Mouse (Mus musculus): Measurements from ENCODE around the gene Ccna1.
A peak's percentile ranks its signal among the peaks of the same experiment; 100 is the strongest.

The Ccna1 gene

DNA sequence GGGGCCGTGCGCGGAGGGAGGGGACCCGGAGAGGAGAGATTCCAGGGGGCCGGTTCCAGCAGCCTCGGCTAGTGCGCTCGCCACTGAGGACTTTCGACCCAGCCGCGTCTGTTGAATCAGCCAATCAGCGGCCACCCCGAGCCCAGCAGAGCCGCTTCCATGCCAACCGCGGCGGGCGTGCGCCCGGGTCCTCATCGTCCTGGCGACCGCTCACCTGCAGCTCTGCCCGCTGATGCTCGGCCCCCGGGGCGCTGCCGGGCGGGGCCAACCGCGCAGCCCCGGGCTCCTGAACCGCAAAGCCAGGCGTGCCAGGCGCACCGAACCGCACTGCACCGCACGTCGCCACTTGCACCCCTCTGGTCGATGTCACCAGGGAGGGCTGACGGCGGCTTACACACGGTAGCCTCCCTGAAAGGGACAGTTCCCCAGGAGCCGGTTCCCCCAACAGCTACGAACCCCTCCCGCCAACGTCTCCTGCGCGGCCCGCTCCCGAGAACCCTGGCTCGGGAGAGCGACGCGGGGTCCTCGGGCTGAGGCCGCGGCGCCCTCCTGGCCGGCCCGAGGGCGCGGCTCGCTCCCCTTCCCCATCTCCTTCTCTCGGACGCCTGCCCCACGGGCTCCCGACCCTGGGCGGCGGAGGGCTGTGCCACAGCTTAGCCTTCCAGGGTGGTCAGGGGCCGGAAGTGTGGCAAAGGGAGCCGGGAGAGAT is at the start of gene Ccna1:
TSS of gene Ccna1 (minus strand) at position 464 of the 709 bp plus-strand sequence.
- DNase-seq: peak; percentile 69 to 77

DNA sequence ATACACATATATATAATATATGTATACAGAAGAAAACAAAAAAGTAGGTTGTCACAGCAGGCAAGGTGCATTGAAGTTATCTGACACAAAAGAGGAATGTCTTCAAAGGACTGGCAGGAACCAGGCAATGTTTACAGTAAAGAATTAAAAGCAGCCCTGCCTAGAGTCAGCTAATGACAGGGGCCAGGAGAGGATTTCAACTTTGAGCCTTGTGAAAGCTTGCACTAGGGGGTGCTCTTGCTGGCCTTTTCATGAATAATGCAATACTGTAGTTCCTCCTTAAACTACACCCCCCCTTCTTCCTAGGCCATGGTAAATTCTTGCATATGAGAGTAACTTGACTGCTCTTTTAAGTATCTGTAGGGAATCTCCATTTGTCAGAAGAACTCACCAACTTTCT is 45.8 kb upstream of the Ccna1 start:
- no peak for DNase-seq

DNA sequence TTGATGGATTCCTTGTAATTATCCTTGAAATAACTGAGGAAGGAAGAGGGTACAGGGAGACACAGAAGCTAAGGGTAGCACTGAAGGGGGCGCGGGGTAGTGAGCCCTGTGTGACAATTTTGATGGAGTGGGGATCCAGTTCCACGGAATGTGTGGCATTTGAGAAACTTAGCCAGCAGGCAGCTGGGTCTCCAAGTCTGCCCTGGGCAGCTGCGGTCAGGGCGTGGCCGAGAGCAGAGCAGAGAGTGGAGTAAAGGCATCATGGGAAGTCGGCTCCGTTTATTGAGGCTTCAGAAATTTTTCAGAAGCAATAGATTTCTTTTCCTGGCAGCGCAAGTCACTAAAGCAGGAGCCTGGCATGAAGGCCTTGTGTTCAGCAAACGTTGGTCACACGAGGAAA is 43.7 kb upstream of the Ccna1 start:
- DNase-seq: no peak

DNA sequence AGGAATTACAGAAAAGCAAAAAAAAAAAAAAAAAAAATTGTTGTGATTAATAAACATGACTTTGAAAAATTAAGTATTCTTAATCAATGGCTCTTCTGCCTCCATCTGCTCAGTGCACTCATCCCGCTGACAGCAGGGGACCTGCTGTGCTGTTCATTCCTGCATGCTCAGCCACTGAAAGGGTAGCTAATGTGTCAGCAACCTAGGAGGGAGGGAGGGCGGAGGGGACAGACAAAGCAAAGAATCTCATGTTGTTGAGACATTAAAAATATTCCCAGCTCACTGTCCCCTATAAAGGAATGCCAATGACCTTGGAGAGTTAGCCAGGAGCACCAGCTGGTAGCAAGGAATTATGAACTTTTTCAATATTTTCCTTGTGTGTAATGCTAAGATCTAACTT is 42.7 kb upstream of the Ccna1 start:
- peak in 1 of 2 experiments; percentile 42 for DNase-seq

DNA sequence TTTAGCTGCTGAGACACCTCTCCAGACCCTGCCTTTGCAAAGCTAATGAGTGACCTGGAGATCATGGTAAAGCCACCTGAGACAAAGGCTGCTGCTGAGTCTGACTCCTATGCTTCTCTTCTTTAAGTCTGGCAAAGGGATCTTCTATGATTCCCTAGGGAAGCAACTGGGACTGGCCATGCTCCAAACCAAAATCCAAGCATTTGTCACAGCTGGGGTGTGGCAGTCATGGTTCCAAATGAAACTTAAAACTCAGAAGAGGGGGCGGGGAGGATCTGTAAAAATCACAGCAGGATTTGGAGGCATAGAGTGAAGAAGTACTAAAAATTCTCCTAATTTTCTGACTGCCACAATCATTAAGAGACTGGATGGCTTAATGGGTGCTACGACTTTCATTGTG is 41.9 kb upstream of the Ccna1 start:
- no peak for DNase-seq

DNA sequence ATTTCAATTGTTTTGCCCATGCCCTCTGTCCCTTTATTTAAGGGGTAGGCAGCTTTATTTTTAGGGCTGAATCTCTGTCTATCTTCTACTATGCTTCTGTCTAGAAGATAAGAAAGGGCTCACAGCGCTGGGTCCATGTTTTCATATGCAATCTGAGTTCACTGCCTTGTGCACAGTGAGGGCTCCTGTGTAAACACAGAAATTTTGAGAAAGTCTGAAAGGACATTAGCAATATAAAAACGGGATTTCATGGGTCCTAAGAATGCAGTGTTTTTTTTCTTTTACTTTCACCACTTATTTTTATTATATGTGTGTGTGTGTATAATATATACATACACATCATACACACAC is 41.3 kb upstream of the Ccna1 start:
- DNase-seq: no peak

DNA sequence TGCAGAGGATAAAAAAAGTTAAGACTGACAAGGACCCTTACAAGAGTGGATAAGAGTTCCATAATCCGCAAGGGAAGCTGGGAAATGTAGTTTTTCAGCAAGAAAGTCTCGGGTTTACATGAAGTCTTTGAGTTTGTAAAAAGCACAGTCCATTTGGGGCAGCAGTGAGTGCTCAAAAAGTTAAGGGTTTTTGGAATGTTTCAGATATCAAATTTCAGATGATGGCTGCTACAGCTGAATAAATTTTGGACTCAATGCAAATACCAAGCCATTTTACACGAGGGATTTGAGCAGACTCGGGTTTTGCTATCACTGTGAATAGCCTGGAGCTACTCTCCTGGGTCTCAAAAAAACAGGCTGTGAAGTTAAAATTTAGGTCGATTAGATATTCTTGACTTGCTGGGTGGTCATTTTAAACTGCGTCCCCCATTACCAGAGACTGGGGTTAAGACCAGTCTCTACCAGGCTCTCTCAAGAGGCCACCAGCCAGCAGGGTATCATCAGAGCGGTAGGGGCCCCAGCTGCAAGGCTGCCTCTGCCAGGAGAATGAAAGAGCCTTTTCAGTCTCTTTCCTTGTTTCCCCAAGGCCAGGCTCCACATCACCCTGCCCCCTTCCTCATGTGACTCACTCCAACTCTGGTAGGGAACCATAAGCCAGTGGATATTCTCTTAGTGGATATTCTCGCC is 40.8 kb upstream of the Ccna1 start:
- peak in 1 of 2 experiments; percentile 33 for DNase-seq

DNA sequence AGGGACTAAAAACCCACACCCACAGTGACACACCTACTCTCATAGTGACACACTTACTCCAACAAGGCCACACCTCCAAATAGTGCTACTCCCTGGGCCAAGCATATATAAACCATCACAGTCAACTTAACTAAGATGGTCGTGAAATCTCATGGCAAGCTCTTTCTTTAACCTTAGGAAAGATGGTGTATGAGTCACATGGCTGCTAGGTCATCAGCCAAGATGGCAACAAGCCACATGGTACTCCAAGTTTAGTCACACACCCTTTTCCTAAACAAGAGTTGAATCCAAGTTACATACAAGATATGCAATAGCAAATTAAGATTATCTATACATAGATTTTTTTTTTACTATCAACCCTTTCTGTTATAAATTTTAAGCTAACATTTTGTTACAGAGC is 37.9 kb upstream of the Ccna1 start:
- no peak for DNase-seq

DNA sequence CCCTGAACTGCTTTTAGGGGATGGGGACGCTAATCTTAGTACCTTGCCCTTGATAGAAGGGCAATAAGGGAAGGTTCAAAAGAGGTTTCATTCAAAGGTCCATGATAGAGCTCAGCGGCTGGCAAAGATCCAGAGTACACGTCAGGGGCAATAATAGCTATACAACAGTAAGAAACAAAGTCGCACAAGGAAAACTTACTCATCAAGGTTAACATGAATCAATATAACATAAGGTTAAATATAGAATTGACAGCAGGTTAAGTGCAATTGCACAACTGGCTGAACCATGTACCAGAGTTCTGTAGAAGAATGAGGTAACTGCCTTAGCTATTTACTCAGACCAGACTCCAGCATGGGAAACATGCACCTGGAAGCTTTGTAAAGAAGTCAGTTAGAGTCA is 34.0 kb upstream of the Ccna1 start:
- DNase-seq: no peak

DNA sequence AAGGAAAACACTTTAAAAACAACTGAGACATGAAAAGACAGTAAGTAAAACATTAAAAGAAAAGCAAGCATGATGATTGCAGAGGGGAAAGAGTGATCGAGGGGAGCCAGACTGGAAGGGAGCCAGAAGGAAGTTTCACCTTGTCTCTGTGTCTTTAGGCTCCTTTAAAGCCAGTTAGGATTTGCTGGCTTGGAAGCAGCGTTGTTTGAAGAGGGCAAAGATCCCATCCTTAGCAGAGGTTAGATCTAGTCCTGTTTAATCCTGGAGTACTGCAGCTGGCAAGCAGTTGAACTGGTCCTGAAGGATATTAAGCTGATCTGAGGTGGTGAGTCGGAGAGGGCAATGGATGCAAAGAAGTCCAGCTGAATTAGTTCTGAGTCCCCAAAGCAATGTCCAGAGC is 33.5 kb upstream of the Ccna1 start:
- DNase-seq: no peak

DNA sequence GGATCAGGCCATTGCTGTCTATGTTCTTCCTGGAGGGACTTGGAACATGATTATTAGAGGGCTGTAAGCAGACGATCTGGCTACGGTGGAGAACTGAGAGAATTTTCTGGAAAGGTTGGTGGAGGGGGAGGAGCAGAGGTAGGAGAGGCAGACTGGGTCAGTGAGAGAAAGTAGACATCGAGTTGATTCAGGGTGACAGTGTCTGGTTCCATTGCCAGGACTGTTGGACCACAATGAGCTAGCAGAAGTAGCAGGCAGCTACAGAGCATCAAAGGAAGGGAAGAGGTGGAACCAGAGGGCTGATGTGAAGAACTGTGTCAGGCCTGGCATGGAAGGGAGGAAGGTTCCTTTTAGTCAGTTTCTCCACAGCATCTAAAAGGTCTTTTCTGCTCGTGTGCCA is 33.1 kb upstream of the Ccna1 start:
- DNase-seq: no peak

DNA sequence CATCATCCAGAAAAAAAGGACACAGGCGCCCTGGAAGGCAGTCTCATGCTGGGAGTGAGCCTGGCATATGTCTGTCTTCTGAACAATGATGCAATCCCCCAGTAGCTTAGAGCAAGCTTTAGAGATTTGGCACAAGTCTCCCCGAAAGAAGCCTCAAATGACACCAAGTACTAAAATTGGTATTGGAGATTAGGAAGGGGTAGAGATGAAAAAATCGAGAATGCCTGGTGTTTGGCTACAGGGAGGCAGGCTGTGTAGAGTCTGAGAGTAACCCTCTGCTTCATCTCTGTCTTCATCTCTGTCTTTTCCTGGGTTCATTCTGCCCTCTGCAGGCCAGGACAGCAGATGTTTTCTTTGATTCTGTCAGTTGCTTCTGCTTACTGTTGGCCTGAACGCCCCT is 32.1 kb upstream of the Ccna1 start:
- DNase-seq: peak in 1 of 2 experiments; percentile 29

DNA sequence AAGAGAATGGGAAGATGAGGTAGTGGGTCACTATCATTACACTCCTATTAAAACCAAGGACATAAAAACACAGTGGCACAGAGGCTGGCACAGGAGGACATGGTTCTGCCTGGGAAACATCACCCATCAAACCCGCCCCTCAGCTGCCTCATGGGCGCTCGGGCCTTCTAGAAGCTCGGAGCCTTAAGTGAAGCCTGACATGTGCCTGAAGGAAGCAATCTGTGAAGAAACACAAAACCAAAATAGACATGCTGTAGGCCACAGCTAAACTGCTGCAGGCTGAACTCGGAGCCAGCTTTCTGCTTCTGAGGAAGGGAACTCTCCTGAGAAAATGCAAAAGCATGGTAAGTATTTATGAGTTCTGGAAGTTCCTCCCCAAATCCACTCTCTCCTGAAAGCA is 31.6 kb upstream of the Ccna1 start:
- DNase-seq: no peak

DNA sequence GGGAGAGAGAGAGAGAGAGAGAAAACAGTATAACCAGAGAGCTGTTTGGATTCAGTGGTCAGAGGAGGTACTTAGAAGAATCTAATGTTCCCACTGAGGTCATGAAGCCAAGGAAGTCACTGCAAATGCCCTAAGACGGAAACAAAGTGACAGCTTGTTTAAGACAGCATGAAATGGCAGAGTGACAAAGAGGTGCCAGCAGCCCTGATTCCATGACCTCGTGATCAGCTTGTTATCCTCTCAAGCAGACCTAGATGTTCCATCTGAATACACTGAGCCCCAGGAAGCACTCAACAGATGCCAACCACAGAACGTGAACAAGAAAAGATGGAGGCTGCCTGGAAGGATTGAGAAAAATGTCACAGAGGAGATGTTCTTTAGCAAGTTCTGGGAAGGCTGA is 30.4 kb upstream of the Ccna1 start:
- DNase-seq: peak; percentile 19 to 42

DNA sequence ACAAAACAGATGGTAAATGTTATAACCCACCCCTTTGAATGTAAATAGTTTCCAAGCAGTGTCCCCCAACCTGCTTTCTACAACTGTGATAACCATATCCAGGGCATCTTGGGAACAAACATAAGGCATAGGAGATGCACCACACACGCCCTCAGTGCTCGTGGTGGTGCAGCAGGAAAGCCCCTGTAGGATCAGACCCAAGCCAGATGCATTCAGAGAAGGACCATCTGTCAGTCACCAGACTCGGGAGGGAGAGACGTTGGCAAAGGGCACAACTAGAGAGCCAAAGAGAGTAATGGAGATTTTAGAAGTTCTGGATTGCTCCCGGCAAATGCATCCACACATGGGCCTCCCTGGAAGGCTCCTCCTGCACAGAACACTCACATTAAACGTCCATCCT is 29.5 kb upstream of the Ccna1 start:
- DNase-seq: no peak

DNA sequence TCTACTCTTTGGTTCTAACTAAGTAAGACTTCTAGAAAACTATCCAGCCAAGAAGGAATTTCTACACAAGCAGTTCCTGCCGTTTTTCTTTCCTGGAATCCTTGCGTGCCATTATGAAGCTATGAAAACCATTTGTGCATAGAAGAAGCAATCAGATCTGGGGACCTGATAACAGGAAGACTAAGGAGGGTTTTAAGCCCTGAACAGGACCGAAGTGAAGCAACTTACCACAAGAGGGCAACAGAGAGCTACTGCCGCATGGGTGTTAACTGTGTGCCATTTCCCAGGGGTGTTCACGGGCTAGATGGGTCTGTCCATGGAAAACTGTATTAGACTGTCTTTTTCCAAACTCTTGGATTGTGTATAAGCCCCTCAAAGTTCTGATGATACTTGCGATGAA is 24.8 kb upstream of the Ccna1 start:
- peak; percentile 74 to 86 for DNase-seq

DNA sequence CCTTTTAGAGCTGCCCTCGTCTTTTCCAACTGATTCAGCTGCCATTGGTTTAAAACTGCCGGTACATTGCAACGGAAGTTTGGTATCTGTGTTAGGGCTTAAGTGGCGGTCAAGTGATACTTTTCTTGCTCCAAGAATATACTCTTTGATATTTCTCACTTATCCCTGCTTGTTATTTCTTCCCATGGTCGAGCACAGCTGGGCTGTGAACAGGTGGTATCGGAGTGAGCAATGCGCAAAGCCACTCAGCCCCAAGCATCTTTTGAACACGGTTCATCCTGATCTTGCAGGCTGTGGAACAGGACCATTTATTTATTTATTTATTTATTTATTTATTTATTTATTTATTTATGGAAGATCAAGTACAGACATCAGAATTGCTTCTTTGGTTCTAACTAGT is 24.3 kb upstream of the Ccna1 start:
- DNase-seq: no peak

DNA sequence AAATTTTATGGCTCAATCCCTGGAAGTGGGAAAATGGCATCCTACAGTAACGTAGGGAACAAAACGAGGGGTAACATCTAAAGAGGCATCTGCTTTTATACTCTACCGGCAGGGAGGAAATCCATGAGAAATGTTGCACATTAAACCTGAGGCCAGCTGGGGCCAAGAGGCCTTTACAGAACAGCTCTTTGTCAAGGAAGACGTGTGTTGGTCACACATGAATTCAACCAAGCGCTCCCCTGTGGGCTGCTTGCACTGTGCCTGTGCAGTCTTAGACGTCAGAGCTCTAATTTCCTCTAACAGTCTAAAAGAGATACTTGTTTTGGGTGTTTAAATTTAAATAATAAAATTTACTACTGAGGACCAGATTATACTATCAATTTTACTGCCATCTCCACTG is 22.9 kb upstream of the Ccna1 start:
- DNase-seq: no peak

DNA sequence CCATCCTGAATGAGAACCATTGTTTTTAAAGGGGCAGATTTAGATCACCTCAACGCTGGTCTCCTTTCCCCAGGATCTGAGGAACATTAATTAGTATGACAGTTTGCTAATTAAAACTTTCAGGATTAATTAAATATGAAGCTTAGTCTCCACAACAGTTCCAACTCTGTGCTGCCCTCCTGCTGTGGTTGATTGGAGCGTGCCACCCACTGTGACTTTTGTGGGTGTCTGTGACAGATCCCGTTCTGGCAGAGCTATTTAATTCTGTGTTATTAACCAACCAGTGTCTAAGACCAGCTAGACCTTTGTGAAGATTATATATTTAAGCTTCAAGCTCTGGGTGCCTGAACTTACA is 20.0 kb upstream of the Ccna1 start:
- no peak for DNase-seq

DNA sequence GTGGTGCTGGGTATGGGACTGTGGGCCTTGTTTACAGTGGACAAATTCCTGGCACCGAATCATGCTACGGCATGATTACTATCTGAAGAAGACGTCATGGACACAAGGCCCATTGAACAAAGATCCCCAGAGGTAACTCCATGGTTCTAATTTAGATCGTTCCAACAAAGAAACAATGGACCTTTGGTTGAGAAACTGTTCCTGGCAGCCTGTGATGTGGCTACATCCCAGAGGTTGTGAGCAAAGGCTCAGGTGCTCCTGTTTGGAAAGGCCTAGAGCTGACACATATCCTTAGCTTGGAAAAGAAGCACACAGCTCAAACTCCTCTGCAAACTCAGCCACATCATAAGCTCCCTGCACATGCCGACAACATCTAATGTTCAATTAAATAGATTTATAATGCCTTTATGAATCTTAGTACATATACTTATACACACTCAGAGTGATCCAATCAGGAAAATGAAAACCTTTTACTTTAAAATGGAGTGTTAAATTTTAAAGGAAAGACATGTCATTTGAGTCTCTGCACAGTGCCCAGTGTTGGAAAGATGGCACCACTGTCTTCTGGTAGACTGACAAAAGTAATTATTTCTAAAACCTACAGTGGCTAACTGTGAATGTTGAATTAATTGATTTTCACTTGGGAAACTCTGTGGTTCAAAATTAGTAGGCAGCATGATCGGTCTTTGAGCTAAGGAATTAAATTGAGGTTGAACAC is 19.4 kb upstream of the Ccna1 start:
- DNase-seq: no peak

DNA sequence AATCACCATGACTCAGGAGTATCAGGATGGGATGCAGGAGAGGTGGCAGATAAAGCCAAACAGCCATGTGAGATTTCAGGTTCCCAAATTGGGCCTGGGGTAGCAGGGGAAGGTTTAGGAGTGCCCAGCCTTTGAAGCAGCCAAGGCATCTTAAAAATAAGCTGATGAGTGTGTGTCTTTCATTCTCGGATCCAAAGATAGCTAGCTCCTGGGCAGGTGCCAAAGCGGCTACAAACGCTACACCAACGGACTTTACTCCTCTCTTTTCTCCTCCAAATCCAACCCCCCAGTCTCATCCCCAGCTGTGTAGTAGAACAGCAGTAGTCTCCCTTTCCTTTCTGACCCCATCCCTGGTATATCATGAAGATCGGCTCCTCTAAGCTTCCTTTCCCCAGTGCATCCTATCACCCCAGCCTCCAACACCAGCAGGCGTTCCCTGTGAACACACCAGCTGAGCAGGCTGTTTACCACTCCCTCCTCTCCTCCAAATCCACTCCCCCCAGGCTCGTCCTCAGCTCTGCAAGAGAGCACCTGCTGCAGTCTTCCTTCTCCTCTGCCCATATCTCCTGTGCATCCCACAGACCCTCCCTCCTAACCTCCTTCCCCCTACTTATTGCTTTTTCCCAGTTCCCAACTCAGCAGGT is 12.6 kb upstream of the Ccna1 start:
- peak in 1 of 2 experiments; percentile 23 for DNase-seq

DNA sequence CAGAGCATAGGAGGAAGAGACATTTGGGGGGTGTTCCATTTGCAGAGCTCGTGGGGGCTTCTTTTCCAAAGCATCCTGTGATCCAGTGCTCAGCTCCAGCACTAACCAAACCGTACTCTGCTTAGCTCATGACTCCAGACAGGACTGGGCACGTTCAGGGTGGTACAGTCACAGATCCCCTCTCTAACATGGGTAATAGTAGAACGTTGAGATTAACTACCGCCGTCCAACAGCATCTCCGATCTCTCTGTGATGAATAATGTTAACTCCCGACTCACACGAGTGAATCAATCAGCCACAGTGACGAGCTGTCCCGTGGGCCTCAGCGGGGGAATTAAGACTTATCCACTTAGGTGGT is 11.3 kb upstream of the Ccna1 start:
- DNase-seq: no peak

DNA sequence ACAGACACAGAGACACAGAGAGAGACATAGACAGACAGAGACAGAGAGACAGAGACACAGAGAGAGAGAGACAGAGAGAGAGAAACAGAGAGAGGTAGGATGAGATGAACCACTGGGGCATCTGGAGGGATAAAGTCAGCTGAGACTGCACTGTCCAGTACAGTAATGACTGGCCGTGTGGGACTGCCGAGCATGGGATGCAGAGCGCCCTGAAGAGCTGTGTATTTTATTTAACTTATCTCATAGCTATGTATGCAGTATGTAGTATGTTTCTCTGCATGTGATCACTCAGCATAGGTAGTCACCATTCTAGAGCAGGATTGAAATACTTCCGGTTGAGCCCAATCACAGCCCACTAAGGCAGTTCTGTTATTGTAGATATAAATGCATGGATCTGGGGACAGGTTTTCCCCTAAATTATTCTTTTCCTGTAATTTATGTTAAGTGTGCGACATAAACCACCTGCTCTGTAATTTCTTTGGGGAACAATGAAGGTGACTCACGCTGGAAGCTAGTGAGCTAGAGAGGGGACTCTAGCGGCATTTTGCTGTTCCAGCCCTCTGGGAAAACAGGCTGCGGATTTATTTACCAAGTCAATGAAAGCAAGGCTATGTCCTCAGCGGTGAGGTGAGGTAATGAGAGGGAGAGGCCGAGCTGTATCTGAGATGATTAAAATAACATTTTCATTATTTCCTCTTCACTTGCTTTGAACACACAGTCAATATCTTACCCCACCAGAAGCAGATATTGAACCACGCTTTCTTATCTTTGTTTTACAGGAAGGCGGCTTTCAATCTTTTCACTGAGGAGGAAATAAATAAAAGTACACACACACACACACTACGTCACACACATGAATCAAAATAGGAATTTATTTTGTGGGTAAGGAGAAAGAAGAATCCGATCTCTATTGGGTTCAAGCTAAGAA is 10.7 kb upstream of the Ccna1 start:
- DNase-seq: no peak

Data from cerebellum, postnatal 25 days (tissue).